Mouse (Mus musculus): ENCODE data around the gene Pde2a. TPM values are rescaled to one million over a fixed set of nuclear protein-coding genes. Genes with fewer than 3 reads are reported as not detected.

The Pde2a gene
- polyA plus RNA-seq, 1 experiment from 2014 or later = 33.0 TPM

DNA sequence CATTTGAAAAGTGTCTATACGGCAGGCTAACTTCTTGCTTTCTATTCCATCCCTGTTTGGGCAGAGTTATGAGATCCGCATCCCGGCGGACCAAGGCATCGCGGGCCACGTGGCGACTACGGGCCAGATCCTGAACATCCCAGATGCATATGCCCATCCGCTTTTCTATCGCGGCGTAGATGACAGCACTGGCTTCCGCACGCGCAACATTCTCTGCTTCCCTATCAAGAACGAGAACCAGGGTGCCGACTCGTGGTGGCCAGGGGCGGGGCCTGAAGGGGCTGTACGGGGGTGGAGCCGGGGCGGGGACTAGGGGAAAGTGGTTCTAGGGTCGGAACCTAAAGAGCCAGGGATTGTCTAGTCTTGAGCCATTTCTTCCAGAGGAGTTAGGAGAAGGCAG is 83.0 kb downstream of the Pde2a start:
- Histone ChIP-seq H3K9me3 (ENCODE audit: control insufficient read depth, low read length) (0 out of 2 replicates have a peak, but pooled peaks cover 2% of the 10 kb centered on the region), H3K9ac (ENCODE audit: low read depth, low read length) (peak overlapping the region; percentile 32; the same call in 1 of the 2 replicates), H3K27me3 (replicated peaks; ENCODE audit: control insufficient read depth, insufficient read depth, low read length) (peaks cover 17% of the 10 kb centered on the region), H3K4me2 (ENCODE audit: low read depth, low read length) (peak overlapping the region; percentile 53), H3K4me1 (ENCODE audit: control insufficient read depth, insufficient read depth, low read length) (0 out of 2 replicates have a peak, but pooled peaks cover 8% of the 10 kb centered on the region), H3K36me3 (ENCODE audit: control insufficient read depth, insufficient read depth, low read length) (no peaks in the 10 kb centered on the region), H3K4me3 (ENCODE audit: low read depth, low read length) (peak overlapping the region; percentile 32), H3K27ac (replicated peaks; ENCODE audit: low read depth, low read length) (no peak overlapping the region)
- WGBS = 11% methylated on average over 24 of the region's 24 CpGs
- DNase-seq (ENCODE audit: low spot score) = peak; percentile 32
- no peak for ATAC-seq (ENCODE audit: low read depth)

DNA sequence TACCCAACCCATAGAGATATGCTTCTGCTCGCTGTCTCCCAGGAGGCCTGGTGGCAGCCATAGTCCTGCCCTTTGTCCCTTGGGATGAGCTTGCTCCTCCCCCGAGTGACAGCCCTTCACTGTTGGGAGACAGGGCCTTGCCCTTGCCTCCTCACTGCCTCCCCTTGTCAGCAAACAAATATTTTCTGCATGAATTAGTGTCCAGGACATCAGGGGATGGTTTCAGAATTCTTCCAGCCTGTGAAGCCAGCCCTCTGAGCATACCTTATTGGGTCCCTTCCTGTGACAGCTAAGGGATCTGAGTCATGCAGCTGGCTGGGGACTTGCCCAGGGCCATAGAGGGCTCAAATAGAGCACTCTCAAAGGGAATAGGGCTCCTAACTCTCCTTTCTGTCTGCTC is 87.7 kb downstream of the Pde2a start:
- Histone ChIP-seq H3K27ac (replicated peaks; ENCODE audit: low read depth, low read length) (no peak overlapping the region), H3K4me3 (ENCODE audit: low read depth, low read length) (no peak overlapping the region), H3K9ac (ENCODE audit: low read depth, low read length) (no peak overlapping the region), H3K4me2 (ENCODE audit: low read depth, low read length) (no peak overlapping the region), H3K27me3 (replicated peaks; ENCODE audit: control insufficient read depth, insufficient read depth, low read length) (peaks cover 7% of the 10 kb centered on the region), H3K36me3 (ENCODE audit: control insufficient read depth, insufficient read depth, low read length) (no peaks in the 10 kb centered on the region), H3K9me3 (ENCODE audit: control insufficient read depth, low read length) (no peaks in the 10 kb centered on the region), H3K4me1 (ENCODE audit: control insufficient read depth, insufficient read depth, low read length) (0 out of 2 replicates have a peak, but pooled peaks cover 5% of the 10 kb centered on the region)
- ATAC-seq (ENCODE audit: low read depth) (no peak), DNase-seq (ENCODE audit: low spot score) (no peak)
- WGBS = 81% methylated on average over 2 of the region's 2 CpGs

DNA sequence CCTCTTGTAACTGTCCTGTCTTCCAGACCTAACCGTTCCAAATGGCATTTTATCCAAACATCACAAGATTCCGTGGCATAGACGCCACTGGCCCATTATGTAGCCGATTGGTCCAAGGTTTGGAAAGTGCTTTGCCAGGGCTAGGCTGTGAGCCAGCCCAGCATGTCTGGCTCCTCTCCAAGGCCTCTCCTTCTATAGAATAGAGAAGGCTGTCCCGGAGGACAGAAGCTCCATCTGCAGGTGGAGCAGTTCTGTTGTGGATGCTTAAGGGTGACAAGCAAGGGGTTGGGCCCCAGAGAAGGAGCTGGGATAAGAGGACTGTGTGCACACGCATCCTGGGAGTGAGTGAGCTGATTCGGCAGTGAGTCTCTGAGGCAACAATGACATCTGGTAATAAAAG is 92.2 kb downstream of the Pde2a start:
- H3K4me3 ChIP-seq (ENCODE audit: low read depth, low read length) = no peak overlapping the region
- no peak overlapping the region for H3K4me2 ChIP-seq (ENCODE audit: low read depth, low read length)
- H3K9me3 ChIP-seq (ENCODE audit: control insufficient read depth, low read length) = no peaks in the 10 kb centered on the region
- 69% methylated on average over 7 of the region's 7 CpGs for WGBS
- H3K27ac ChIP-seq (replicated peaks; ENCODE audit: low read depth, low read length) = no peak overlapping the region
- no peaks in the 10 kb centered on the region for H3K4me1 ChIP-seq (ENCODE audit: control insufficient read depth, insufficient read depth, low read length)
- no peak overlapping the region for H3K9ac ChIP-seq (ENCODE audit: low read depth, low read length)
- no peaks in the 10 kb centered on the region for H3K36me3 ChIP-seq (ENCODE audit: control insufficient read depth, insufficient read depth, low read length)
- no peak for ATAC-seq (ENCODE audit: low read depth)
- H3K27me3 ChIP-seq (replicated peaks; ENCODE audit: control insufficient read depth, insufficient read depth, low read length) = no peaks in the 10 kb centered on the region
- DNase-seq (ENCODE audit: low spot score) = no peak

DNA sequence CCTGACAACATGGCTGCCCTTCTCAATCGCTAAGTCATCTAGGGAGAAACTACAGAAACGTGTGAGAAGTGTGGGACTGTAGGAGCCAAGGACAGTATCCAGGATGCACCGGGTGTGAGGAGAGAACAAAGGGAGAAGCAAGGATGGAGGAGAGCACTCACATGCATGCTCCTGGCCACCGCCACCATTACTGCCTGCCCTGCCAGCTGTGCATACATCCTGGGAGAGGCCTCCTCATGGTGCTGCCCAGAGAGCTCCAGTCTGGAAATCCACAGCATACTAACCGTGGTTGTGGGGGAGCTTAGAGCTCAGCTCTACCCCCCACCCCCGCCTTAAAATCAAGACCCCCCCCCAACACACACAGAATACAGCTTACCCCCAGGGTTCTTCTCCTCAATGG is 93.3 kb downstream of the Pde2a start:
- no peaks in the 10 kb centered on the region for H3K27me3 ChIP-seq (replicated peaks; ENCODE audit: control insufficient read depth, insufficient read depth, low read length)
- H3K4me2 ChIP-seq (ENCODE audit: low read depth, low read length) = no peak overlapping the region
- no peaks in the 10 kb centered on the region for H3K9me3 ChIP-seq (ENCODE audit: control insufficient read depth, low read length)
- DNase-seq (ENCODE audit: low spot score) (no peak), ATAC-seq (ENCODE audit: low read depth) (no peak)
- H3K36me3 ChIP-seq (ENCODE audit: control insufficient read depth, insufficient read depth, low read length) = no peaks in the 10 kb centered on the region
- no peak overlapping the region for H3K9ac ChIP-seq (ENCODE audit: low read depth, low read length)
- 83% methylated on average over 6 of the region's 6 CpGs for WGBS
- no peak overlapping the region for H3K4me3 ChIP-seq (ENCODE audit: low read depth, low read length)
- H3K4me1 ChIP-seq (ENCODE audit: control insufficient read depth, insufficient read depth, low read length) = no peaks in the 10 kb centered on the region
- no peak overlapping the region for H3K27ac ChIP-seq (replicated peaks; ENCODE audit: low read depth, low read length)

DNA sequence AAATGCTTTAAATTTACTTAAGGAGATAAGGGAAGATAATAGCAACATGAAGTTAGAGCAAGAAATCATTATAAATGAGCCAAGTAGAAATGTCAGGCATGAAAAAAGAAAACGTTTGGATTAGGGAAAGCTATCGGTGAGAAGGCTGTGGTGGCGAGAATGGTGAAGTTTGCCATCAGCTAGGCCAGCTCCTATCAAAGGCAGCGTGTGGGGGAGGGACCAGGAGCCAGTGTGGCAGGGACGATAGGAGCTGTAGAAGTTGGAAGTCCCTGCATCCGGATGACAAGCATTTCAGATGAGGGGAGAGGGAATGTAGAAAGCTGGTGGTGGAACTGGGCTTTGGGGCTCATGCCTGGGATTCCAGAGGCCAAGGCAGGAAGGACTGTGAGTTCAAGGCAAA is 93.8 kb downstream of the Pde2a start:
- H3K4me2 ChIP-seq (ENCODE audit: low read depth, low read length) = no peak overlapping the region
- no peak overlapping the region for H3K27ac ChIP-seq (replicated peaks; ENCODE audit: low read depth, low read length)
- 50% methylated on average over 6 of the region's 6 CpGs for WGBS
- no peaks in the 10 kb centered on the region for H3K9me3 ChIP-seq (ENCODE audit: control insufficient read depth, low read length)
- no peak for DNase-seq (ENCODE audit: low spot score)
- H3K36me3 ChIP-seq (ENCODE audit: control insufficient read depth, insufficient read depth, low read length) = no peaks in the 10 kb centered on the region
- H3K9ac ChIP-seq (ENCODE audit: low read depth, low read length) = no peak overlapping the region
- H3K4me1 ChIP-seq (ENCODE audit: control insufficient read depth, insufficient read depth, low read length) = no peaks in the 10 kb centered on the region
- H3K27me3 ChIP-seq (replicated peaks; ENCODE audit: control insufficient read depth, insufficient read depth, low read length) = no peaks in the 10 kb centered on the region
- H3K4me3 ChIP-seq (ENCODE audit: low read depth, low read length) = no peak overlapping the region
- ATAC-seq (ENCODE audit: low read depth) = no peak

DNA sequence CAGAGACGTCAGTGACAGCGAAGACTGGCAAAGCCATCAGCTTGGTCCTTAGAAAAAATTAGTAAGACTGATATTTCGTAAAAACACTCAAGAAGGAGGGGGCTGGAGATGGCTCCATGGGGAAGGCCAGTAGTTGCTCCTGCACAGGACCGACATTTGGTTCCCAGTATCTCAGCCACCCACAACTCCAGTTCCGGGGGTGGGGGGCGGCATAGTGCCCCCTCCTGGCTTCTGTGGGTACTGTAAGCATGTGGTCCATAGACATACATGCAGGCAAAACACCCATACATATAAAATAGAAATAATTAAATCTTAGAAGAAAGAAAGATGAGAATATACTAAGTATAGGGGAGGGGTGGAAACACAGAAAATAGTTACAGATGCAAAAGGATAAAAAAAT is 95.0 kb downstream of the Pde2a start:
- Histone ChIP-seq H3K4me2 (ENCODE audit: low read depth, low read length) (no peak overlapping the region), H3K9ac (ENCODE audit: low read depth, low read length) (no peak overlapping the region), H3K4me1 (ENCODE audit: control insufficient read depth, insufficient read depth, low read length) (no peaks in the 10 kb centered on the region), H3K27me3 (replicated peaks; ENCODE audit: control insufficient read depth, insufficient read depth, low read length) (no peaks in the 10 kb centered on the region), H3K9me3 (ENCODE audit: control insufficient read depth, low read length) (no peaks in the 10 kb centered on the region), H3K36me3 (ENCODE audit: control insufficient read depth, insufficient read depth, low read length) (no peaks in the 10 kb centered on the region), H3K4me3 (ENCODE audit: low read depth, low read length) (no peak overlapping the region), H3K27ac (replicated peaks; ENCODE audit: low read depth, low read length) (no peak overlapping the region)
- DNase-seq (ENCODE audit: low spot score) (no peak), ATAC-seq (ENCODE audit: low read depth) (no peak)
- WGBS = 64% methylated on average over 6 of the region's 6 CpGs

DNA sequence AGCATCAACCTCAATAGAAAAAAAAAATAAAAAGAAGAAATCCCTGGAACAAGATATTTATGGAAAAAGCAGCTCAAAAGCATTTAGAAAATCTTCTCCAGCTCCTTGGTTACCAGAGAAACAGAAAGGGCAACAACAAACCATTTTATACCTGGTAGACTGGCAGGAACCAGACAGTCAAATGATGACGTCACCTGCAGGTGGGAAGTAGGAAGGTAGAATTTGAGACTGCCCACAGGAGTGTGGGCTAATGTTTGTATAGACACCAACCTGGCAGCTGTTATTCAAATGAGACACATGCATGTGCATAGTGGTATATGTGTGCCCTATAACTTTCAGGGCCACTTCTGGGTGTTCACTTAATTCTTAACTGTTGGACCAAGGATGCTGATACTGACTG is 100.2 kb downstream of the Pde2a start:
- H3K4me2 ChIP-seq (ENCODE audit: low read depth, low read length) = no peak overlapping the region
- no peaks in the 10 kb centered on the region for H3K36me3 ChIP-seq (ENCODE audit: control insufficient read depth, insufficient read depth, low read length)
- DNase-seq (ENCODE audit: low spot score) (no peak), ATAC-seq (ENCODE audit: low read depth) (no peak)
- H3K9ac ChIP-seq (ENCODE audit: low read depth, low read length) = no peak overlapping the region
- no peak overlapping the region for H3K27ac ChIP-seq (replicated peaks; ENCODE audit: low read depth, low read length)
- H3K27me3 ChIP-seq (replicated peaks; ENCODE audit: control insufficient read depth, insufficient read depth, low read length) = no peaks in the 10 kb centered on the region
- 70% methylated on average over 1 of the region's 1 CpGs for WGBS
- no peak overlapping the region for H3K4me3 ChIP-seq (ENCODE audit: low read depth, low read length)
- H3K4me1 ChIP-seq (ENCODE audit: control insufficient read depth, insufficient read depth, low read length) = no peaks in the 10 kb centered on the region
- H3K9me3 ChIP-seq (ENCODE audit: control insufficient read depth, low read length) = no peaks in the 10 kb centered on the region

DNA sequence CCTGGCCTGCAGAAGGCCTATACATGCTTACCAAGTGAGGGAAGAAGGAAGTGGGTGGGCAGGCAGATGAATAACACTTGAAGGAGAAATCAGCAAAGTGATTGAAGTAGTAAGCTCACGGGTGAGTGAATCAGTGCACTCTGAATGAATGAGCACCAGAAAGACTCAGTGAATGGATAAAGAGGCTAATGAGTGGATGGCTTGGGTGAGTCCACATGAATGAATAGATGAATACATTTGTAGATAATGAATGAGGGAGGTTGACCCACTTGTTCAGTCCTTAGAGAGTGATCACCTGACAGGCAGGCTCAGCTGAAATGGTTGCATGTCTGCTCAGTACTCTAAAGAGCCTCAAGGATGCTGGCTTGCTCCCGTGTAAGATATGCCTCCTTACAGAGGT is 101.7 kb downstream of the Pde2a start:
- no peak overlapping the region for H3K4me2 ChIP-seq (ENCODE audit: low read depth, low read length)
- DNase-seq (ENCODE audit: low spot score) (peak; percentile 30), ATAC-seq (ENCODE audit: low read depth) (no peak; the same call in 1 of the 2 replicates)
- no peaks in the 10 kb centered on the region for H3K36me3 ChIP-seq (ENCODE audit: control insufficient read depth, insufficient read depth, low read length)
- H3K4me3 ChIP-seq (ENCODE audit: low read depth, low read length) = no peak overlapping the region
- WGBS = 85% methylated on average over 2 of the region's 2 CpGs
- no peaks in the 10 kb centered on the region for H3K27me3 ChIP-seq (replicated peaks; ENCODE audit: control insufficient read depth, insufficient read depth, low read length)
- H3K4me1 ChIP-seq (ENCODE audit: control insufficient read depth, insufficient read depth, low read length) = no peaks in the 10 kb centered on the region
- no peak overlapping the region for H3K27ac ChIP-seq (replicated peaks; ENCODE audit: low read depth, low read length)
- no peak overlapping the region for H3K9ac ChIP-seq (ENCODE audit: low read depth, low read length)
- H3K9me3 ChIP-seq (ENCODE audit: control insufficient read depth, low read length) = no peaks in the 10 kb centered on the region

DNA sequence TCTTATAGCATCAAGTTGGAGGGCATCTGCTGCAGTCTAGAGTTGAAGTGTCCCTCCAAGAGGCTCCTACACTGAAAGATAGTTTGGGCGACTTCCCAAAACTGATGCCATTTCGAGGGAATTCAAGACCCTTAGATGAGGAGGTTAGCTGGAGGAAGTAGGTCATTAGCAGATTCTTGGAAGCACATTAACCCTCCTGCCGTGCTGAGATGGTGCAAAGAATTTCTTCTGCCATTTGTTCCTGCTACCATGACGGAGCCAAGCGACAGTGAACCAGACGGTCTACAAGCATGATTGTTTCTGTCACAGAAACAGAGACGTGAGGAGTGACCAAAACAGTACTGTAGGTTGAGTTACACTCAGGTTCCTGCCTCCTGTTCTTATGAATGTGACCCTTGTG is 105.0 kb downstream of the Pde2a start:
- DNase-seq (ENCODE audit: low spot score) (no peak), ATAC-seq (ENCODE audit: low read depth) (no peak)
- 59% methylated on average over 7 of the region's 7 CpGs for WGBS
- H3K4me1 ChIP-seq (ENCODE audit: control insufficient read depth, insufficient read depth, low read length) = no peaks in the 10 kb centered on the region
- no peaks in the 10 kb centered on the region for H3K27me3 ChIP-seq (replicated peaks; ENCODE audit: control insufficient read depth, insufficient read depth, low read length)
- no peaks in the 10 kb centered on the region for H3K9me3 ChIP-seq (ENCODE audit: control insufficient read depth, low read length)
- H3K9ac ChIP-seq (ENCODE audit: low read depth, low read length) = no peak overlapping the region
- H3K27ac ChIP-seq (replicated peaks; ENCODE audit: low read depth, low read length) = no peak overlapping the region
- H3K36me3 ChIP-seq (ENCODE audit: control insufficient read depth, insufficient read depth, low read length) = no peaks in the 10 kb centered on the region
- no peak overlapping the region for H3K4me3 ChIP-seq (ENCODE audit: low read depth, low read length)
- H3K4me2 ChIP-seq (ENCODE audit: low read depth, low read length) = no peak overlapping the region

All from embryonic facial prominence, embryonic 14.5 days (tissue).